In the genomic region with DNA sequence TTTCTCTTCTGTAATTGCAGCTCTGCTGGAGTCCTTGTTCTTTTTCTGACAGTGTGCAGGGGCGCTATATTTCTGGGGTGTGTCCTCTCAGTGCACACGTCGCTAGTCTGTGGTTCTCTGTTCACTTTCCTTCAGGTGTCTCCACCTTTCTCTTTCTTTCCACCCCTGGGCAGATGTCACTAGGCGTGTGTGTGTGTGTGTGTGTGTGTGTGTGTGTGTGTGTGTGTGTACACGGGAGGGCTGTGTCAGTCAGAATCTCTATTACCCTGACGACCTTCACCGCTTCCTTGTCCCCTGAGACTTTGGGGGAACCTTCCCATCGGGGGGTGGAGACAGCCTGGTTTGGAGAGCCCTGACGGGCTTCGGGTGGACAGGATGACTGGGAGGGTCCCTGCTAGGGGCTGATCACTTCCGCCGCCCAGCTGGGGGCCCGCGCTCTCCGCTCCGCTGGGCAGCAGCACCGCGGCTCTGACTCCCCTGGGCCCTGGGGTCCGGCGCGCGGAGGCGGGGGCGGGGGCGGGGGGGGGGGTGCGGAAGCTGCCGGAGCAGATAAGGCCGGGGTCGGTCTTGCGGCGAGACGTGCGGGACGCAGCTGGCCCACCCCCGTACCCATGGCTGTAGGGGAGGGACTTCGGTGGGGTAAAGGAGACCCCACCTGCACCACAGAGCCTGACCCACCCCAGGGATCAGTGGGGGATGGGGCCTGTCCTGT, we compare ENCODE assay signal across 8 mouse cellular contexts. TPM values are rescaled to one million over a fixed set of nuclear protein-coding genes. Genes with fewer than 3 reads are reported as not detected.
DNase-seq lines count a peak whose midpoint lies in the region; ATAC-seq lines count a peak whose summit lies in the region.

No protein-coding gene starts in this region.

- H3K27me3 ChIP-seq in hindbrain, embryonic 13.5 days: no peaks in the 10 kb centered on the region

- H3K36me3 ChIP-seq in hindbrain, embryonic 13.5 days: no peaks in the 10 kb centered on the region

- H3K27ac ChIP-seq in hindbrain, embryonic 13.5 days: peak overlapping the region; percentile 44; the same call in 1 of the 2 replicates

- H3K9me3 ChIP-seq in hindbrain, embryonic 13.5 days: no peaks in the 10 kb centered on the region

- ATAC-seq in hindbrain, embryonic 13.5 days (ENCODE audit: low FRiP score): peak; percentile 76

- peaks cover 16% of the 10 kb centered on the region for H3K4me1 ChIP-seq in hindbrain, embryonic 13.5 days (replicated peaks)

- H3K4me3 ChIP-seq in hindbrain, embryonic 13.5 days: peak overlapping the region; percentile 49

- H3K9ac ChIP-seq in hindbrain, embryonic 13.5 days: peak overlapping the region; percentile 70

- under 1% methylated on average over 31 of the region's 36 CpGs for WGBS in hindbrain, embryonic 13.5 days

- H3K4me2 ChIP-seq in hindbrain, embryonic 13.5 days: peak overlapping the region; percentile 83

- peak; percentile 35 for DNase-seq in right cerebral cortex, postnatal 4 days
- no peak for DNase-seq in right cerebral cortex, adult 18-20 months
- peak; percentile 54 for DNase-seq in embryo, embryonic 9.5 days (ENCODE audit: extremely low spot score)
- DNase-seq in mesoderm, embryonic 11.5 days (ENCODE audit: low read depth, low spot score): peak; percentile 41
- no peak for DNase-seq in frontal cortex, postnatal 36 days (ENCODE audit: low spot score in 2 of 2)
- DNase-seq in layer of hippocampus, postnatal 36 days: no peak
- DNase-seq in left cerebral cortex, adult 8-10 months (ENCODE audit: low spot score in 2 of 2): no peak

RNA-seq across cellular contexts. Expression of a gene that starts 3.7 kb away (rescaled TPM):
- polyA plus RNA-seq in hindbrain, embryonic 13.5 days (2015; fragmentation: Nextera tagmentation; extraction: Ambion mirVana): 3.5 and 3.9 TPM in 2 replicates
- 1 to 10 TPM; 3.9 to 4.1 TPM for total RNA-seq in layer of hippocampus, postnatal 36 days (2021)
- total RNA-seq in left cerebral cortex, adult 8-10 months (2022): 1 to 10 TPM; 3.9 to 8.9 (median 6.5) TPM

RNA-seq across cellular contexts. Expression of a gene that starts 8.3 kb away (rescaled TPM):
- 28.1 and 29.4 TPM in 2 replicates for polyA plus RNA-seq in hindbrain, embryonic 13.5 days (2015; fragmentation: Nextera tagmentation; extraction: Ambion mirVana)
- total RNA-seq in layer of hippocampus, postnatal 36 days (2021): 10 to 100 TPM; 27.2 to 32.2 TPM
- 10 to 100 TPM; 33.5 to 35.5 (median 34.7) TPM for total RNA-seq in left cerebral cortex, adult 8-10 months (2022)

RNA-seq across cellular contexts. Expression of a gene that starts 24.7 kb away (rescaled TPM):
- 238 and 241 TPM in 2 replicates for polyA plus RNA-seq in hindbrain, embryonic 13.5 days (2015; fragmentation: Nextera tagmentation; extraction: Ambion mirVana)
- 100 to 1,000 TPM; 207 to 228 TPM for total RNA-seq in layer of hippocampus, postnatal 36 days (2021)
- 100 to 1,000 TPM; 188 to 218 (median 202) TPM for total RNA-seq in left cerebral cortex, adult 8-10 months (2022)

RNA-seq across cellular contexts. Expression of a gene that starts 39.5 kb away (rescaled TPM):
- 0.23 and 0.58 TPM in 2 replicates for polyA plus RNA-seq in hindbrain, embryonic 13.5 days (2015; fragmentation: Nextera tagmentation; extraction: Ambion mirVana)
- total RNA-seq in layer of hippocampus, postnatal 36 days (2021): under 1 TPM; 0.10 to 0.25 TPM
- under 1 TPM; 0.33 to 0.91 (median 0.69) TPM for total RNA-seq in left cerebral cortex, adult 8-10 months (2022)

RNA-seq across cellular contexts. Expression of a gene that starts 43.0 kb away (rescaled TPM):
- polyA plus RNA-seq in hindbrain, embryonic 13.5 days (2015; fragmentation: Nextera tagmentation; extraction: Ambion mirVana): 0.99 and 1.6 TPM in 2 replicates
- under 1 TPM; 0.22 to 0.61 TPM for total RNA-seq in layer of hippocampus, postnatal 36 days (2021)
- under 1 TPM; 0.57 to 0.81 (median 0.70) TPM for total RNA-seq in left cerebral cortex, adult 8-10 months (2022)

Comparison
In these comparisons a context has a peak if more than half of its experiments do, and no peak if none do; other contexts are left out.
1. DNase-seq: peak in right cerebral cortex, postnatal 4 days (single experiment), embryo, embryonic 9.5 days (single experiment) and mesoderm, embryonic 11.5 days (single experiment); none in right cerebral cortex, adult 18-20 months (single experiment), frontal cortex, postnatal 36 days (0 of 2), layer of hippocampus, postnatal 36 days (0 of 2) and left cerebral cortex, adult 8-10 months (0 of 2).